Mouse (Mus musculus): Measurements from ENCODE around the gene Rhbdl1.

GRCm38 (mm10) chr17:25794197-25794596 lies 42.9 kb downstream of the Rhbdl1 start:
- TF ChIP-seq CTCF (IDR thresholded peaks at IDR 0.05; ENCODE audit: low read depth, low read length) (no peak), POLR2A (IDR thresholded peaks at IDR 0.05; ENCODE audit: extremely low read depth, insufficient read depth, low read length) (no peak)

Measured in liver, adult 2 months (tissue).